Mouse (Mus musculus) 416B (cell line): ENCODE measurements at regions not wholly inside any gene's neighbourhood (a gene's known extent, or its start where the extent isn't known, plus 50 kb on each side); places are given as distances from the start of the nearest gene placed in this dataset.
A peak's percentile ranks its signal among the peaks of the same experiment; 100 is the strongest.

Experiments used
- DNase-seq: peaks from one replicate; pipeline ENCODE4 v3.0.0; 2011; ENCODE audit warnings: low read depth

DNA sequence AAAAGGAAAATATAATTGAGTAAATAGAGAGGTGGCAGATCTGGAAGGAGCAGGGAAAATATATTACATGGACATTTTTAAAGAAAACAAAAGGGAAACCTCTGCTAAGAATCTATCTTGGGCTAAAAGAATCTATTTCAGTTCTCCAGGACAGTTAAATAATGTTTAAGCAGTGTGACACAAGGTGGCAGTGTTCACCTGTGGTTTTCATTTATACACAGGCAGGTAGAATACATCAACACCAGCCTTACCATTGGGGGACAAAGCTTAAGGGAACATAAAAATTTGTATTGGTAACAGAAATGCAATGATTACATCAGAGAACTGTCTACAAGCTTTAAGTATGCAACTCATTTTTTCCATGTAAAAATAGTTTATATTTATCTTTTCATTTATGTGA, 78.2 kb upstream of the Cldn34d start:
- peak; percentile 42 for DNase-seq
